Mouse (Mus musculus): Measurements from ENCODE around the gene Garnl3. TPM values are rescaled to one million over a fixed set of nuclear protein-coding genes. Genes with fewer than 3 reads are reported as not detected.

Gene Garnl3
- polyA plus RNA-seq, 1 experiment from 2014 or later, result 8.3 TPM

GRCm38 (mm10) chr2:32963544-32963943, 167.9 kb downstream of the Garnl3 start:
- Histone ChIP-seq H3K9ac (ENCODE audit: low read length) (peak overlapping the region; percentile 91; the same call in 1 of the 2 replicates), H3K4me3 (ENCODE audit: low read length) (peak overlapping the region; percentile 72), H3K4me1 (ENCODE audit: control insufficient read depth, insufficient read depth, low read length) (peaks cover 41% of the 10 kb centered on the region), H3K27ac (ENCODE audit: low read length) (no peak overlapping the region), H3K9me3 (replicated peaks; ENCODE audit: control insufficient read depth, low read length) (no peaks in the 10 kb centered on the region), H3K36me3 (ENCODE audit: control insufficient read depth, insufficient read depth) (peaks cover 22% of the 10 kb centered on the region), H3K27me3 (ENCODE audit: control insufficient read depth, insufficient read depth, low read length) (no peaks in the 10 kb centered on the region), H3K4me2 (ENCODE audit: low read depth, low read length) (peak overlapping the region; percentile 84)
- no peak for ATAC-seq (replicated peaks; ENCODE audit: extremely low read depth, insufficient read depth, low FRiP score)
- 68% methylated on average over 4 of the region's 4 CpGs for WGBS

- ATAC-seq (replicated peaks; ENCODE audit: extremely low read depth, insufficient read depth, low FRiP score), result no peak
- H3K36me3 ChIP-seq (ENCODE audit: control insufficient read depth, insufficient read depth), result peaks cover 22% of the 10 kb centered on the region
- 10% methylated on average over 9 of the region's 9 CpGs for WGBS
- no peaks in the 10 kb centered on the region for H3K27me3 ChIP-seq (ENCODE audit: control insufficient read depth, insufficient read depth, low read length)
- H3K9me3 ChIP-seq (replicated peaks; ENCODE audit: control insufficient read depth, low read length), result no peaks in the 10 kb centered on the region
- peak overlapping the region; percentile 72 for H3K4me3 ChIP-seq (ENCODE audit: low read length)
- H3K27ac ChIP-seq (ENCODE audit: low read length), result peak overlapping the region; percentile 91
- H3K9ac ChIP-seq (ENCODE audit: low read length), result peak overlapping the region; percentile 91
- H3K4me1 ChIP-seq (ENCODE audit: control insufficient read depth, insufficient read depth, low read length), result peaks cover 34% of the 10 kb centered on the region
- peak overlapping the region; percentile 84 for H3K4me2 ChIP-seq (ENCODE audit: low read depth, low read length)
These were observed 168.6 kb downstream of the Garnl3 start for GRCm38 (mm10) chr2:32962875-32963220.

GRCm38 (mm10) chr2:32962062-32962874, 169.2 kb downstream of the Garnl3 start:
- WGBS, result 2% methylated on average over 33 of the region's 33 CpGs
- ATAC-seq (replicated peaks; ENCODE audit: extremely low read depth, insufficient read depth, low FRiP score), result no peak; the same call in 1 of the 2 replicates

GRCm38 (mm10) chr2:32961192-32961995, 170.1 kb downstream of the Garnl3 start, which contains the start of the genes Rpl12 and Lrsam1:
TSS of gene Rpl12 (plus strand) at chr2:32961559.
TSS of gene Lrsam1 (minus strand) at chr2:32961614.
- Histone ChIP-seq H3K27me3 (ENCODE audit: control insufficient read depth, insufficient read depth, low read length) (no peaks in the 10 kb centered on the region), H3K27ac (ENCODE audit: low read length) (peak within 1 kb of the TSS; percentile 91), H3K9me3 (replicated peaks; ENCODE audit: control insufficient read depth, low read length) (no peaks in the 10 kb centered on the region), H3K4me1 (ENCODE audit: control insufficient read depth, insufficient read depth, low read length) (peaks cover 29% of the 10 kb centered on the region), H3K9ac (ENCODE audit: low read length) (peak within 1 kb of the TSS; percentile 91), H3K36me3 (ENCODE audit: control insufficient read depth, insufficient read depth) (peaks cover 31% of the 10 kb centered on the region), H3K4me2 (ENCODE audit: low read depth, low read length) (peak within 1 kb of the TSS; percentile 84), H3K4me3 (ENCODE audit: low read length) (peak within 1 kb of the TSS; percentile 72)
- peak; percentile 91 for ATAC-seq (replicated peaks; ENCODE audit: extremely low read depth, insufficient read depth, low FRiP score)
- 3% methylated on average over 55 of the region's 55 CpGs for WGBS

More at GRCm38 (mm10) chr2:32962062-32962874, 169.2 kb downstream of the Garnl3 start:
- Histone ChIP-seq H3K4me2 (ENCODE audit: low read depth, low read length) (peak overlapping the region; percentile 84), H3K27ac (ENCODE audit: low read length) (peak overlapping the region; percentile 91), H3K27me3 (ENCODE audit: control insufficient read depth, insufficient read depth, low read length) (no peaks in the 10 kb centered on the region), H3K4me1 (ENCODE audit: control insufficient read depth, insufficient read depth, low read length) (peaks cover 29% of the 10 kb centered on the region), H3K4me3 (ENCODE audit: low read length) (peak overlapping the region; percentile 72), H3K36me3 (ENCODE audit: control insufficient read depth, insufficient read depth) (peaks cover 25% of the 10 kb centered on the region), H3K9me3 (replicated peaks; ENCODE audit: control insufficient read depth, low read length) (no peaks in the 10 kb centered on the region), H3K9ac (ENCODE audit: low read length) (peak overlapping the region; percentile 91)

- peaks cover 31% of the 10 kb centered on the region for H3K36me3 ChIP-seq (ENCODE audit: control insufficient read depth, insufficient read depth)
These were observed 171.2 kb downstream of the Garnl3 start for GRCm38 (mm10) chr2:32960273-32960672.

GRCm38 (mm10) chr2:32957344-32957743, 174.1 kb downstream of the Garnl3 start:
- ATAC-seq (replicated peaks; ENCODE audit: extremely low read depth, insufficient read depth, low FRiP score), result no peak
- Histone ChIP-seq H3K36me3 (ENCODE audit: control insufficient read depth, insufficient read depth) (peaks cover 23% of the 10 kb centered on the region), H3K27ac (ENCODE audit: low read length) (no peak overlapping the region), H3K27me3 (ENCODE audit: control insufficient read depth, insufficient read depth, low read length) (no peaks in the 10 kb centered on the region), H3K9me3 (replicated peaks; ENCODE audit: control insufficient read depth, low read length) (peaks cover 4% of the 10 kb centered on the region), H3K9ac (ENCODE audit: low read length) (no peak overlapping the region), H3K4me2 (ENCODE audit: low read depth, low read length) (no peak overlapping the region), H3K4me1 (ENCODE audit: control insufficient read depth, insufficient read depth, low read length) (peaks cover 7% of the 10 kb centered on the region), H3K4me3 (ENCODE audit: low read length) (no peak overlapping the region)
- 58% methylated on average over 8 of the region's 8 CpGs for WGBS

More at GRCm38 (mm10) chr2:32960273-32960672, 171.2 kb downstream of the Garnl3 start:
- WGBS, result 79% methylated on average over 4 of the region's 4 CpGs
- H3K27ac ChIP-seq (ENCODE audit: low read length), result no peak overlapping the region
- no peak for ATAC-seq (replicated peaks; ENCODE audit: extremely low read depth, insufficient read depth, low FRiP score)
- H3K9ac ChIP-seq (ENCODE audit: low read length), result peak overlapping the region; percentile 91; the same call in 1 of the 2 replicates
- H3K9me3 ChIP-seq (replicated peaks; ENCODE audit: control insufficient read depth, low read length), result no peaks in the 10 kb centered on the region
- no peaks in the 10 kb centered on the region for H3K27me3 ChIP-seq (ENCODE audit: control insufficient read depth, insufficient read depth, low read length)
- peak overlapping the region; percentile 84; the same call in 1 of the 2 replicates for H3K4me2 ChIP-seq (ENCODE audit: low read depth, low read length)
- peaks cover 21% of the 10 kb centered on the region for H3K4me1 ChIP-seq (ENCODE audit: control insufficient read depth, insufficient read depth, low read length)
- H3K4me3 ChIP-seq (ENCODE audit: low read length), result no peak overlapping the region

GRCm38 (mm10) chr2:32954581-32954980, 176.9 kb downstream of the Garnl3 start:
- no peak overlapping the region for H3K4me2 ChIP-seq (ENCODE audit: low read depth, low read length)
- H3K27me3 ChIP-seq (ENCODE audit: control insufficient read depth, insufficient read depth, low read length), result no peaks in the 10 kb centered on the region
- H3K9ac ChIP-seq (ENCODE audit: low read length), result no peak overlapping the region
- H3K4me1 ChIP-seq (ENCODE audit: control insufficient read depth, insufficient read depth, low read length), result no peaks in the 10 kb centered on the region
- no peak overlapping the region for H3K27ac ChIP-seq (ENCODE audit: low read length)
- H3K9me3 ChIP-seq (replicated peaks; ENCODE audit: control insufficient read depth, low read length), result peaks cover 4% of the 10 kb centered on the region
- peaks cover 23% of the 10 kb centered on the region for H3K36me3 ChIP-seq (ENCODE audit: control insufficient read depth, insufficient read depth)
- H3K4me3 ChIP-seq (ENCODE audit: low read length), result no peak overlapping the region
- 96% methylated on average over 2 of the region's 2 CpGs for WGBS
- ATAC-seq (replicated peaks; ENCODE audit: extremely low read depth, insufficient read depth, low FRiP score), result no peak

GRCm38 (mm10) chr2:32947454-32947853, 184.0 kb downstream of the Garnl3 start:
- 87% methylated on average over 11 of the region's 11 CpGs for WGBS
- Histone ChIP-seq H3K36me3 (ENCODE audit: control insufficient read depth, insufficient read depth) (peaks cover 18% of the 10 kb centered on the region), H3K9ac (ENCODE audit: low read length) (no peak overlapping the region)

More at GRCm38 (mm10) chr2:32947454-32947853, 184.0 kb downstream of the Garnl3 start:
- Histone ChIP-seq H3K4me3 (ENCODE audit: low read length) (no peak overlapping the region), H3K27me3 (ENCODE audit: control insufficient read depth, insufficient read depth, low read length) (no peaks in the 10 kb centered on the region), H3K27ac (ENCODE audit: low read length) (no peak overlapping the region), H3K9me3 (replicated peaks; ENCODE audit: control insufficient read depth, low read length) (no peaks in the 10 kb centered on the region), H3K4me1 (ENCODE audit: control insufficient read depth, insufficient read depth, low read length) (no peaks in the 10 kb centered on the region), H3K4me2 (ENCODE audit: low read depth, low read length) (no peak overlapping the region)
- ATAC-seq (replicated peaks; ENCODE audit: extremely low read depth, insufficient read depth, low FRiP score), result no peak
